Mouse (Mus musculus) heart, adult 2 months (tissue): ENCODE results near the gene Dnase2a. TPM values are rescaled to one million over a fixed set of nuclear protein-coding genes. Genes with fewer than 3 reads are reported as not detected.

Experiments used
- DNase-seq, 2 experiments: peaks; one replicate each; pipeline ENCODE4 v3.0.0; 2021
- H3K27ac ChIP-seq: fragments of 200-600 bp; 2 replicates; pipeline ENCODE4 v1.8.1; 2022
- H3K27me3 ChIP-seq: fragments of 200-500 bp; 2 replicates; pipeline ENCODE4 v1.6.1; 2012; ENCODE audit warnings: mild to moderate bottlenecking, low read length, inconsistent platforms, mixed read lengths; ENCODE audit not compliant: control insufficient read depth, insufficient read depth
- H3K36me3 ChIP-seq: fragments of 200-500 bp; 2 replicates; pipeline ENCODE4 v1.6.1; 2012; ENCODE audit warnings: low read length, inconsistent platforms; ENCODE audit not compliant: control insufficient read depth, insufficient read depth
- H3K4me1 ChIP-seq: fragments of 200-500 bp; 2 replicates; pipeline ENCODE4 v1.6.1; 2011; ENCODE audit warnings: low read length; ENCODE audit not compliant: control insufficient read depth, insufficient read depth
- H3K4me3 ChIP-seq: fragments of 200-600 bp; 2 replicates; pipeline ENCODE4 v1.8.1; 2022
- H3K79me2 ChIP-seq: fragments of 200-500 bp; replicated peaks from 2 replicates; pipeline ENCODE4 v1.6.1; 2012; ENCODE audit warnings: mild to moderate bottlenecking, inconsistent platforms, low read length, moderate library complexity, mixed read lengths; ENCODE audit not compliant: control insufficient read depth, insufficient read depth
- H3K9ac ChIP-seq: fragments of 200-500 bp; 2 replicates; pipeline ENCODE4 v1.6.1; 2012; ENCODE audit warnings: low read depth, mild to moderate bottlenecking, control low read depth, inconsistent platforms, low read length, mixed read lengths
- CTCF ChIP-seq: fragments of 200-600 bp; IDR thresholded peaks from 2 replicates; pipeline ENCODE4 v1.8.1; 2022; ENCODE audit warnings: antibody characterized with exemption, mild to moderate bottlenecking, moderate library complexity
- EP300 ChIP-seq: fragments of 200-500 bp; IDR thresholded peaks from 2 replicates; pipeline ENCODE4 v1.6.1; 2011; ENCODE audit warnings: low read depth, low read length, control low read depth; ENCODE audit not compliant: insufficient read depth
- POLR2A ChIP-seq: fragments of 200-500 bp; IDR thresholded peaks from 2 replicates; pipeline ENCODE4 v1.6.1; 2011; ENCODE audit warnings: mild to moderate bottlenecking, low read depth, low read length, control low read depth; ENCODE audit not compliant: insufficient read depth
- WGBS: fragments of 180-500 bp; shearing (Covaris S2); methylation state at CpG from one replicate; pipeline ENCODE4 v1.1.7; 2018; 5-methylcytosine and 5-hydroxymethylcytosine counted together
- intact Hi-C: fragments of 180-260 bp; cut with DNase I; formaldehyde crosslinking; loops from one replicate; pipeline ENCODE4 v1.15.1; 2025
- polyA plus RNA-seq: library from polyadenylated mRNA; depleted of rRNA; stranded (reverse); fragments of >200 nt; gene quantifications from 2 replicates; pipeline ENCODE4 v1.2.3, GENCODE M21; 2012
- total RNA-seq, 2 experiments: library from RNA; stranded (reverse); gene quantifications; 2 replicates each; pipeline ENCODE4 v1.2.3; 2021

Gene Dnase2a
- total and polyA plus RNA-seq, 3 experiments: 6.5 to 9.6 (median 9.2) TPM

DNA sequence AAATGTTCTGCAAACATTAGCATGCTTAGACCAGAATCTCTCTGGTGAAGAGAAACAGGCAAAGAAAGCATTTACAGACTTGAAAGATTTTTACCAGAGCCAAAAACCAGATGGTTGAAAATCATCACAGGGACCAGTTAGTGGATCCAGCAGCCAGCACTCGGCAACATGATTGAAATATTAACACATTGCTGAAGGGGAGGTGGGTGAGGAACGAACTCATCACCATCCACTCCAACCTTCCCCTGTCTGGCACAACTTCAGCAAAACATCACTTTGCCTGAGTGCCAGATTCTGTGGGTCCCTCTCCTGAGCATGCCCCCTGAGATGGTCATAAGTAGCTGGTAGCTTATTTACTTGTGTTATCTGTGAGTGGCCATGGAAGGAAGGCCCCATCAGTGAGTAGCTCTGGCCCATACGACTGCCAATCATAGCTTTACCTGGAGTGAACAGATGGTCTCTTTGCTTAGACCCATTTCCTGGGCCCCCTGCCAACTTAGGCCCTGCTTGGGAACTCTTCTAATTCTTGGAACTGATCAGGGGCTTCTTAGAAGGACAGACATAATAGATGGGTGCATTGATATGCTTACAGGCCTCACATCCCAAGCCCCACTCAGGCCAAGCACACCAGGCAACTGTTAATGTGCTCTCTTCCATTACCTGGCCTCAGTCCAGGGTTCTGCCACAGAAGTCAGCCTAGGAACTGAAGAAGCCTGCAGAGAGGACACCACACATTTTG is 30.9 kb upstream of the Dnase2a start:
- H3K27ac ChIP-seq: no peak overlapping the region
- no peak overlapping the region for H3K9ac ChIP-seq
- intact Hi-C loops: no loop called here
- no peaks in the 10 kb centered on the region for H3K4me1 ChIP-seq
- WGBS: 74% methylated on average over 3 of the region's 3 CpGs
- no peak for DNase-seq
- no peaks in the 10 kb centered on the region for H3K79me2 ChIP-seq
- no peaks in the 10 kb centered on the region for H3K36me3 ChIP-seq
- no peaks in the 10 kb centered on the region for H3K27me3 ChIP-seq
- no peak for TF ChIP-seq EP300
- no peak for TF ChIP-seq CTCF
- TF ChIP-seq POLR2A: no peak
- H3K4me3 ChIP-seq: no peak overlapping the region

GRCm38 (mm10) chr8:84878915-84879314 is 29.4 kb upstream of the Dnase2a start:
- intact Hi-C loops: no loop called here

DNA sequence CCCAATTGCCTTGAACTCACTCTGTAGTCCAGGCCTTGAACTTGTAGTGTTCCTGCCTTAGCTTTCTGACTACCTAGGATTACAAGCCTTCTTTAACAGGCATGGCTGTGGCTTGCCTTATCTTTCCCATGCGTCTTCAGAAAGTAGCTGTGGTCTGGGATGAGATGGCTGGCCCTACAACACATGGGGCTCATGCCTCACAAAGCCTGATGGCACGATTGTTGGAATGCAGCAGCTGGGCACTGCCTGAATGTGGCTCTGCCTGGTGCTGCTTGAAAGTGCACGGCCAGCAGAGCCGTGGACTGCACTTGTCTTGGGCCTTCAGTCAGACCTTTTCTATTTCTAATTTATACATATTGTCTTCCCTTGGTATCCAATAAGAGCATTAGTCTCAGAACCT is 23.6 kb upstream of the Dnase2a start:
- H3K27me3 ChIP-seq: no peaks in the 10 kb centered on the region
- TF ChIP-seq EP300 (no peak), CTCF (no peak)
- H3K9ac ChIP-seq: no peak overlapping the region
- no peaks in the 10 kb centered on the region for H3K79me2 ChIP-seq
- H3K4me1 ChIP-seq: no peaks in the 10 kb centered on the region
- intact Hi-C loops: no loop called here
- DNase-seq: no peak
- 80% methylated on average over 4 of the region's 4 CpGs for WGBS
- H3K4me3 ChIP-seq: no peak overlapping the region
- no peak overlapping the region for H3K27ac ChIP-seq
- no peaks in the 10 kb centered on the region; the same call in 1 of the 2 replicates for H3K36me3 ChIP-seq

More at GRCm38 (mm10) chr8:84878915-84879314, 29.4 kb upstream of the Dnase2a start:
- Histone ChIP-seq H3K79me2 (no peaks in the 10 kb centered on the region), H3K9ac (no peak overlapping the region), H3K36me3 (no peaks in the 10 kb centered on the region), H3K27me3 (no peaks in the 10 kb centered on the region), H3K4me1 (no peaks in the 10 kb centered on the region), H3K27ac (no peak overlapping the region), H3K4me3 (no peak overlapping the region)
- no peak for TF ChIP-seq EP300
- DNase-seq: no peak
- WGBS: 90% methylated on average over 1 of the region's 1 CpGs

GRCm38 (mm10) chr8:84888280-84888679 is 20.1 kb upstream of the Dnase2a start:
- no peak for DNase-seq
- intact Hi-C loops: no loop called here
- WGBS: 78% methylated on average over 3 of the region's 3 CpGs
- Histone ChIP-seq H3K36me3 (no peaks in the 10 kb centered on the region; the same call in 1 of the 2 replicates), H3K4me1 (no peaks in the 10 kb centered on the region), H3K27me3 (no peaks in the 10 kb centered on the region), H3K9ac (no peak overlapping the region), H3K4me3 (no peak overlapping the region), H3K27ac (no peak overlapping the region), H3K79me2 (no peaks in the 10 kb centered on the region)
- TF ChIP-seq POLR2A (no peak), CTCF (no peak), EP300 (no peak)

DNA sequence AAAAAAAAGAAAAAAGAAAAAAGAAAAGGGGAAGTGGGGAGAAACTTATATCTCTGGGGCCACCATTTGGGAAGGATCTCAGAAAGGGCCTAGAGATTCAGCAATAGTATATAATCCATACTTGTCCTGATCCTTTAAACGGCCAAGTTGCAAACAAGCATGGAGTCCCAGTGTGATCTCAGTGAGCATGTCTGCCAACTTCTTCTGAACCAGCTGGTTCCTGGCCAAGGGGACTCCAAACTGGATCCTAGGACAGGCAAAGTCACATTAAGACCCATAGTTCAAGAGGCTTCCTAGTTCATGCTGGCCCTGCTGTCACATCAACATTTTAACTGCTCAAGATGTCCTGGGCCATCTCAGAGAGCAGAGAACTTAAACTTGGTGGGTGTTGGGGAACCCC is 19.2 kb upstream of the Dnase2a start:
- Histone ChIP-seq H3K79me2 (no peaks in the 10 kb centered on the region), H3K36me3 (no peaks in the 10 kb centered on the region; the same call in 1 of the 2 replicates), H3K4me1 (no peaks in the 10 kb centered on the region), H3K9ac (no peak overlapping the region), H3K27me3 (no peaks in the 10 kb centered on the region), H3K4me3 (no peak overlapping the region), H3K27ac (no peak overlapping the region)
- TF ChIP-seq CTCF (no peak), EP300 (no peak), POLR2A (no peak)
- intact Hi-C loops: no loop called here
- DNase-seq: no peak
- 81% methylated on average over 1 of the region's 1 CpGs for WGBS

DNA sequence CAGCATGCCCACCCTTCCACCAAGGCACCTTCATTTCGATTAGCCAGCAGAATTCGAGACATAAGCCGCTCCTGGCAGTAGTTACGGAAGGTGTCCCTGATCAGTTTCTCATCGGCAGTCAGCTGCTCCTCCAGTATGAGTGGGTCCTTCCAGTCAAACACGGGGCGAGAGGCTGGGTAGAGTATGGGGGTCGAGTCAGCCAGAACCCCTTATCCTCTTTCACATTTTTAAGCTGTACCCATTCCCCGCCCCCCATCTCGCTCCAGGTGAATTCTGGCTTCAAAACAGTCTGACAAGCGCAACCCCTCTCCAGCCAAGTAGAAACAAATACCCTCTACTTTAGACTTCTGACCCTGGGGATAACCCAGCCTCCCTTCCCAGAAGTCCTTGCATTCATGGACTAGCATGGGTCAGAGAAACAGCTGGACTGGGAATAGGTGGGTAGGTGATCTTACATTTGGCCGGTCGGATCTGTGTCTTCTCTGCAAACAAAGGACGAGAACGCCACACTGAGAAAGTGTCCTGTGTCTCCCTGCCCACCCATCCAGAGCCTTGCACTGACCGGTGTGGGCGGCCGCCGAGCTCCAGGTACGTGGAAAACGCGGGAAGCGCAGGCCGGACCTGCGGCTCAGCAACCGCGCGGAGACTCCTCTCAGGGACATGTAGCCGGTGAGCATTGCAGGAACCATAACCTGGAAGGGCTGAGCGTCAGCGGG is 15.2 kb upstream of the Dnase2a start:
- Histone ChIP-seq H3K36me3 (no peaks in the 10 kb centered on the region), H3K9ac (peak overlapping the region; percentile 60), H3K27me3 (no peaks in the 10 kb centered on the region), H3K4me3 (peak overlapping the region; percentile 67), H3K79me2 (no peaks in the 10 kb centered on the region), H3K4me1 (no peaks in the 10 kb centered on the region), H3K27ac (peak overlapping the region; percentile 76)
- intact Hi-C loops: no loop called here
- DNase-seq: no peak
- no peak for TF ChIP-seq CTCF
- WGBS: 12% methylated on average over 31 of the region's 31 CpGs
